Mouse (Mus musculus): Measurements from ENCODE around the gene Rabep1.
"Not testable (repeated sequence)": the region's sequence is repeated elsewhere in the genome, so short reads cannot be mapped to it uniquely, and the experiment has no call there.

The Rabep1 gene

DNA sequence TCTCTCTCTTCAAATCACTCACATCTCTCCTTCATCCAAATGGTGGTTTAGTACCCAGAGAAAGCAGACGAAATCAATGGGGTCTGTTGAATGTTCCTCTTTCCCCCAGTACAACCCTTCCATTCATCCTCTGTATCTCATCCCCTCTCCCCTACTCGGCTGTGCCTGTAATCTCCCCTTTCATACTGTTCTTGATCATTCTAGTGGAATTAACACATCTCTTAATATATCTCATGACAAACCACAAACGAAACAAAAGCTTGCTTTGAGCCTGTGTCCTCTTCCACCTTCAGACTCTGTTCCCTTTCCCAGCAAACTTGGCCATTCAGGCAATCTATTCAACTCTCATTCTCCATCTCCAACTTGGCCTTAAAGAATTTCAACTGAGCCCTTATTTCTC lies 13.4 kb upstream of the Rabep1 start:
- DNase-seq (ENCODE audit: low read depth, low spot score): no peak

DNA sequence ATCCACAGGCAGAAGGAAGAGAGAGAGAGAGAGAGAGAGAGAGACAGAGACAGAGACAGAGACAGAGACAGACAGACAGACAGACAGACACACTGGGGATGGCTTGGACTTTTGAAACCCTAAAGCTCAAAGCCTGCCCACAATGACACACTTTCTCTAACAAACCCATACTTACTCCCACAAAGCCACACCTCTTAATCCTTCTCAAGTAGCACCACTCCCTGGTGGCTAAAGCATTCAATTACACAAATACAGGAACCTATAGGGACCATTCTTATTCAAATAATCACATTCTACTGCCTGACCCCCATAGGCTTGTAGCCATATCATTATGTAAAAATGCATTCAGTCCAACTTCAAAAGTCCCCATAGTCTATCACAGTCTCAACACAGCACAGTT lies 11.2 kb upstream of the Rabep1 start:
- no peak for DNase-seq (ENCODE audit: low read depth, low spot score)

DNA sequence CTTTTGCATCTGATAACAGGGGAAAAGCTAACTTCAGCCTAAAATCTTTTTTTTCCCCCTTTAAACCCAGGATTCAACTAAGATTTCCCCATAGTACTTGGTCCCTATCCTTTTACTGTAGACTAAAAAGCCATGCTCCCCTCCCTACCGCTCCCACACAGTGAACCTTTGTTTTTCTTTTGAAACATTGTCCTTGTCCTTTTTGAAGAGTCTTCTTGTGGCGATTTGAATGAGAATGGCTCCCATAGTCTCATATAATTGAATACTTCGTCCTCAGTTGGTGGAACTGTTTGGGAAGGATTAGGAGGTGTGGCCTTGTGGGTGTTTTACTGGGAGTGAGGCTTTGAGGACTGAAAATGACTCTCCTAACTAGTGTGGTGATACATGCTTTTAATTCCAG lies 10.7 kb upstream of the Rabep1 start:
- no peak for DNase-seq (ENCODE audit: low read depth, low spot score)

DNA sequence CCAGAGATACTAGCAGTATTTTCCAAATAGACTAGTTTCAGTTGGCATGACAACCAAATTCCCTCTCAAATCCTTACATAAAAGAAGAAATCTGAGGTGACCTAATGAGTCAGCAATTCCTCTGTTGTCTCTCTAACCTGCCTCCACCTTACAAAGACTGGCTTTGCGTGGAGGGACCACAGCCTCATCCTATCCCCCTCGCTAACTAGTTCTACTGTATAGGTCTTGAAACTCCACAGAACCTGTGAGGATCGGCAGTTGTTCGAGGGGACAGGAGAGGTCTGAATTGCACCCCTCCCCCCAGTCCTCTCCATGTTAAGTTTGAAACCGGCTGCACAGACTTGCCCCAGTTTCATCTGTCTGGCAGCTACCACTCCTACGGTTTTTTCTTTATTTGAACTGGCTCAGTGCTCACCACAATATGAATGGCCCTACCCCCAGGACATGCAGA lies 9.2 kb upstream of the Rabep1 start:
- no peak for DNase-seq (ENCODE audit: low read depth, low spot score)

DNA sequence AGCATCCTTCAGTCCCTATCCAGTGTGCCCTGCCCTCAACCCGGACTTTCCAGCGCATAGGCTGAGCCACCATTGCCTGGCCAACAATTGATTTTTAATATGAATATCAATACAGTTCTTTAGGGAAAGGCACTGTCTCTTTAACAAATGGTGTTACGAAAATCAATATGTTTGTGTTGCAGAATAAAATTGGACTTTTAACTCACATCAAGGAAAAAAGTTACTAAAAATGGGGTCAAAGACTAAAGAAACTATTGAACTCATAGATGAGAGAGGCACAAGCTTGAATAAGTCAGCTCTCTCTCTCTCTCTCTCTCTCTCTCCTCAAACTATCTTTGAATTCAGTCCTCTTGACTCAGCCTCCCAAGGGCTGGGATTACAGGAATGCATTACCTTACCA lies 7.5 kb upstream of the Rabep1 start:
- no peak for DNase-seq (ENCODE audit: low read depth, low spot score)

DNA sequence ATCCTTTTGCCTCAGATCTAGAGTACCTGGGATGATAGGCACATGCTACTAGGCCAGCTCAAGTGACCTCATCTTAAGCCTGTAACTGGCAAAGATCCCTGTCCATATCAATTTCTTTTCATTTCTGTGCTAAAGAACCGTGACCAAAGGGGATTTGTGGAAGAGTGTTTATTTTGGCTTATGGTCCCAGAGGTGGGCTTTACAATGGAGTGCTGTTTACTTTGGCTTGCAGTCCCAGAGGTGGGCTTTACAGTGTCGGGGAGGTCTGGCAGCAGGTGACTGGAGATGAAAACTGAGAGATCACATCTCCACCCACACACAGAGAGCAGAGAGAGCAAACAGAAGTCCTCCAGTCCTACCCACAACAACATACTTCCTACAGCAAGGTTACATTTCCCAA lies 6.0 kb upstream of the Rabep1 start:
- no peak for DNase-seq (ENCODE audit: low read depth, low spot score)

DNA sequence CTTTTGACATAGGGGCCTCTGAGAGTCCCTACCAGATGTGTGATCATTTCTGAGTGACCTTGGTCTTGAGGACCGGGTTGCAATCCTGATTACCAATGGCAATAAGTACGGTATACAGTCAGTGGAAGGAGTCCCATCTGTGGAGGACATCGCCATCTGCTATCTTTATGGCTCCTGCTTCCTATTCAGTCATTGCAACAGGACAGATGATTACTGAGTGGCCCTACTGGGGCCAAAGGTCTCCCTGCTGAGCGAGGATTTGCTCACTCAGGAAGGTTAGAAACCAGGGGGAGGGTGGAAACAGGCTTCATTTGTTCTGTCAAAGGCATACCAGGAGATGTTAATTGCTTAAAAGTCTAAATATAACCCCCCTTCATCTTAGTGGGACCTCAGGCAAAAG lies 1.6 kb upstream of the Rabep1 start:
- no peak for DNase-seq (ENCODE audit: low read depth, low spot score)

DNA sequence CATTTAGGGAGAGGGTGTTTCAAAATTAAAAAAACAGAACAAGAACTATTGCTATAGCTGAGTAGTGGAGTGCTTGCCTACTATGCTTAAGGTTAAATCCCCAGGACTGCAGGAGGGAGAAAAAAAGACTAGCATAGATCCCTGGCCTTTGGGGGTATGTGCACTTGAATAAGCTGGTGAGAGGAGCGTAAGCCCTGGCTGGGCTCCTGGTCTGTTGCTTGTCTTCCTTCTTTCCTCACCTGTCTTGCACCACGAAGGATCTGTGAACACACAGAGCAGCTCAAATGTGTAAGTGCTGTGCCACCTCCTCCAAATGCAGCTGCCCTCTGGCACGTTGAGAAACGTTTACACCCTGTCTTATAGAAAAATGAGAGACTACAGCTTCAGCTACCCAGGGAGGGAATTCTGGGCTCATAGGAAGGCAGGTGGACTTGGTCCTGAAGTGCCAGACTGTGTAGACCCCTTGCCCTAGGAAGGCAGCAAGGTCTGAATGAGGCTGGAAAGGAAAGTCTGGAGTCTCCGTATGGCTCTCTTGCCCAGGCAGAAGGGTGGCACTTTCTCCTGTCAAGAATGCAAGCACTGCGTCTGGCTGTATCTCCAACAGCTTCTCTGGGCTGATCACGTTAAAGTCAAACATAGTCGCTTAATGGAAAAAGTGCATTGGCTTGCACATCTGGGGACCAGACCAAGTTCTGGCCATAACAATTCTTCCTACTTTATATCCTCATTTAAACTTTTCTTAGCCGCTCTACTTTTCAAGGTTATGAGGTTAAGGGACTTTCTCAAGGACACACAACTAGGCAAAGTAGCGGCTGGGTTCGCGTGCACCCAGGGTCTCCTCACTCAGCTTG lies 652 bp upstream of the Rabep1 start:
- DNase-seq (ENCODE audit: low read depth, low spot score): no peak

DNA sequence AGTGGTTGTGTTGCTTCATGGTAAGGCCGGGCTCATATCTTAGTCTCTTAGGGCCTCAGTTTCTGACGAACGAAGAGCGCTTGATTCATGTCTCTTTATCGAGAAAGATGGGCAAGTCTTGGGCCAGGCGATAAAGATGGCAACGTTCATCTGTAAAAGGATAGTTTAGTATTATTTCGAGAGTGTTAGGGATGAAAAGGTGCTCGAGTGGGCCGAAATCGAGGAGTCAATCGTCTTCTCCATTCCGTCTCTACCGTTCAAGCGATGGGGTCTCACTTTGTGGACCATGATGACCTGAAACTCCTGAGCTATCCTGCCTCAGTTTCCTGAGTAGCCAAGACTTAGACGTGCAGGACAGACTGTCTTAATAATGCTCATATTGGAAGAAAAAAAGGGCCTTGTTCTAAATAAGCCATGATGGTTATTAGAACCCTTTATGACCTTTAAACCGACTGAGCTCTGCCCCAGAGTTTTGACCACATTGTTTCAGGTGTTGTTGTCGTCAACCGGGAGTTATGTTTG lies 940 bp downstream of the Rabep1 start:
- DNase-seq (ENCODE audit: low read depth, low spot score): no peak

DNA sequence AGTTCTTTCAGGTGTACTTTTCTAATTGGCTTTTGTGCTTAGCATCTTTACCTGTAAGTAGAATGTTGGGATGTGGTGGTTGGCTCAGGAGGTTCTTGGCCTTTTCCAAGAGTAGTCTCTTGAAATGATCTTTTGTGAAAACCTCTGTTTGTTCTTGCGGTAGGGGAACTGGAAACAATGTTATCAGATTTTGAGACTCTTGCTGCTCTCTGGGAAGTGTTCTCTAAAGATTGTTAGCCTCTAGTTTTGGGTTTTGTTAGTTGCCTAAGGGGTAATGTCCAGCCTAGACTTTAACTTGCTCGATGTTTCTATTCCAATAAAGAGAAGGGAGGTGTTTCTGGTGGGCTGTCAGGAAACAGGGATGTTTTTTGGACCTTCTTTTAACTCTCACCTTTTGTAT lies 1.5 kb downstream of the Rabep1 start:
- no peak for DNase-seq (ENCODE audit: low read depth, low spot score)

DNA sequence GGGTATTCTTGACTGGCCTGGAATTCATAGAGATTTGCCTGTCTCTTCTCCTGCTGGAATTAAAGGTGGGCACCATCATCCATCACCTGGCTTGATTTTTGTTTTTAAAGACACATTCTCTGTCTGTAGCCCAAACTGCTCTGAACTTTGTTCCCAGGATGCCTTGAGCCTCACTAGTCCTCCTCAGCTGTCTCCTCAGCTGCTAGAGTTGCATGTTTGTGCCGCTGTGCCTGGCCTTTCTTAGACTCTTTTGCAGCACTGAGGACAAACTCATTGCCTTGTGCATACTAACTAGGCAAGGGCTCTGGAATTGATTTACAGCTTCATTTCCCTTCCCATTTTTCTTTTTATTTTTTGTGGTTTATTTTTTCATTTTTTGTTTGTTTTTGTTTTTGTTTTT lies 15.8 kb downstream of the Rabep1 start:
- DNase-seq (ENCODE audit: low read depth, low spot score): no peak

DNA sequence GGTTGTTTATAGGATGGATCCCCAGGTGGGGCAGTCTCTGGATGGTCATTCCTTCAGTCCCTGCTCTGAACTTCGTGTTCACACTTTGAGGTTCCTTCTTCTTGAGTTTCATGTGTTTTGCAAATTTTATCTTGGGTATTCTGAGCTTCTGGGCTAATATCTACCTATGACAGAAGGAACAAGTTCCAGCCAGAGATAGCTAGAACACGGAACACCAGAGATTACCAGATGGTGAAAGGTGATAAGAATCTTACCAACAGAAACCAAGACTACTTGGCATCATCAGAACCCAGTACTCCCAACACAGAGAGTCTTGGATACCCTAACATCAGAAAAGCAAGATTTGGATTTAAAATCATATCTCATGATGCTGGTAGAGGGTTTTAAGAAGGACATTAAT lies 18.6 kb downstream of the Rabep1 start:
- DNase-seq (ENCODE audit: low read depth, low spot score): not testable (repeated sequence)

DNA sequence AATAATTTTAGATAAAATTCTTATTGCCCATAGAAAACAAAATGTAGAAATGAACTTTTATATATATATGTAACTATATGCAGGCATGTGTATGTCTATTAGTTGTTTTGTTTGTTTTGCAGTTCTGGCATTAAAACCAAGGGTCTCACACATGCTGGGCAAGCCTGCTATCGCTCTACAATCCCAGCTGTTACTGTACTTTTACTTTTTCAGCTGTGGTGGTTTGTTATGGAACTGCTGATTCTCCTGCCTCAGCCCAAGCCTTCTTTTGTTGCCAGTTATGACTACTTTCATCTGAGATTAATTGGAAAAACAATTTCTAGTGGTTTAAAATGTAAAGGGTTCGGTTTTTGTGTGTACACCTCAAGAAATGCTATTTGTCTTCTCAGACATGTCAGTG lies 20.6 kb downstream of the Rabep1 start:
- DNase-seq (ENCODE audit: low read depth, low spot score): no peak

DNA sequence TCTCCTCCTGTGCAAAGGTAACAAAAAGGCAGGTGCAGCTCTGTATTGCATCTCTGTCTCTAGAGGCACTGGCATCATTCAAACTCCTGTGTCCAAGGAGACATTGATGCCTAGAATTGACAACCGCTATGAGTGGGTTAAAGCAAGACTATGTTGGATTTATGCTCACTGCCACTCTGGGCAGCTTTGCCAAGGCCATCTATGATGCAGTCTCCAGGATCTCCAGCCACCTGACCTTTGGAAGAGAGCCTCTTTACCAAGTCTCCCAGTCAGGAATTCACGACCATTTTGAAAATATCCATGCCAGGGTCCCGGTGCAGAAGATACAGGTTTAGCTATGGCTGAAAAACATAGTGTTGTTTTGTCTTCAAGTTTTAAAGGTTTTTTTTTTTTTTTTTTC lies 24.7 kb downstream of the Rabep1 start:
- no peak for DNase-seq (ENCODE audit: low read depth, low spot score)

DNA sequence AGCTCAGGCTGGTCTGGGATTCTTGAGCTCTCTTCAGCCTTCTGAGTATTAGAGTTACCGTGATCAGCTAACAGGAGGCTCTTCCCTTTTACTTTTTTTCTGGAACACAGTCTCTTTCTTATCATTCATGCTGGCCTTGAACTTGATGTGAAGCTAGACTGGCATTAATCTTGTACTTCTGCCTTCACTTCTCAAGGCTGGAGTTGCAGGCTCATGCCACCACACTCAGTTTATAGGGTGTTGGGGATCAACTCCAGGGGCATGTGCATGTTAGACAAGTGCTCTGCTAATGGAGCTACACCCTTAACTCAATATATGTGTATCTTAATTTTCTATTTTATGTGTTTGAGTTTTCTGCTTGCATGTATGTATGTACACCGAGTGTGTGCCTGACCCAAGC lies 25.2 kb downstream of the Rabep1 start:
- DNase-seq (ENCODE audit: low read depth, low spot score): no peak

DNA sequence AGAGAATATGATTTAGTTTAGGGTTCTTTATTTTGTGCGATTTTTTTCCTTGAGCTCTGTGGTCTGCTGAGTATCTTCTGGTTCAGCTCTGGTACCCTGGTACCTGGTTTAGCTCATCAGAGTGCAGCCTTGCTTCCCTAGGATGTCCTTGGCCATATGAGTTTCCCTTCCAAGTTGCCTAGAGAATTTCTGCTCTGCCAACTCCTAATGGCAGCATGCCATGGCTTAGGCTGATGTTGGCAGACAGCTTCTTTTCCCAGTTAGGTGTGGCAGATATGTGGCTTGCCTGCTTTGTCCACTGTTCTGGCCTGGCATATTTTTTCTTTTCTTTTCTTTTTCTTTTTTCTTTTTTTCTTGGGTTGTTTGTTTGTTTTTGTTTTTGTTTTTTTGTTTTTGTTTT lies 25.8 kb downstream of the Rabep1 start:
- DNase-seq (ENCODE audit: low read depth, low spot score): no peak

DNA sequence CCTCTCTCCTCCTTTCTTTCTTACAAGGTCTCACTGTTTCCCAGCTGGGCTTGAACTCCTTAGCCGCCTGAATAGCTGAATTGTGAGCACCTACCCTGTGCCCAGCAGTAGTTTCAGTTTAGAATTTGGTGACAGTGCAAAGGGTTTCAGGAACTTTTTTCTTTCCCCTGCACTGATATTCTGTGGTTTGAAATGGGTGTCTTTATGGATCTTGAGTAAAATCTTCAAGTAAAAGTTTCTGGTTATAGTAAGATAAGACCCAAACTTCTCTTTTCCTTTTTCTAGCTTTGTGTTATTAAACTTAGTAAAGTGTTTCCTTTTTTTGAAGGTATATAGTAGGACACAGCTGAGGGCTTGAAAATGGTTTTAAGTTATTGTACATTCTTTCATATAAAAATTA lies 26.5 kb downstream of the Rabep1 start:
- DNase-seq (ENCODE audit: low read depth, low spot score): no peak

DNA sequence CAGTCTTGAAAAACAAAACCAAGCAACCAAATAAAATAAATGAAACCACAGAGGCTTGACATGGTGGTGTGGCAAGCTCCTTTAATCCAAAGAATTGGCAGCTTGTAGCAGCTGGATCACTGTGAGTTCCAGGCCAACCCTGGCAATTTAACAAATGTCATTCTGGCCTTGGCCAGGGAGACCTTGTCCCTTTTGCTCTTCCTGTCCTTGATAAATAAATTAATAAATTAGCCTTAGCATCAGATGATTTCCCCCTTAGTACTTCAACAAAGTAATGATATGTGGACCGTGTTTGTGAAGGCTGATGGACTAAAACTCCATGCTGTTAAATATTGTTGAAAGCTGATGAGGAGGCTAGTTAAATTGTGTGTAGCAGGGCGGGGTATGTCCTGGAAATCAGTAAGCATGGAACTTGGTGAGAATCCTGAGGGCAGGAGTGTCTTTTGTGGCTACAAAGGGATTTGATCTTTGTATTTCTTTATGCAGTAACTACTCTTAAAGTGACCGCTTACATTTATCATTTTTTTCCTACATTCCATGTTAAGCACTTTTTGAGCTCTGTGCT lies 27.3 kb downstream of the Rabep1 start:
- no peak for DNase-seq (ENCODE audit: low read depth, low spot score)

DNA sequence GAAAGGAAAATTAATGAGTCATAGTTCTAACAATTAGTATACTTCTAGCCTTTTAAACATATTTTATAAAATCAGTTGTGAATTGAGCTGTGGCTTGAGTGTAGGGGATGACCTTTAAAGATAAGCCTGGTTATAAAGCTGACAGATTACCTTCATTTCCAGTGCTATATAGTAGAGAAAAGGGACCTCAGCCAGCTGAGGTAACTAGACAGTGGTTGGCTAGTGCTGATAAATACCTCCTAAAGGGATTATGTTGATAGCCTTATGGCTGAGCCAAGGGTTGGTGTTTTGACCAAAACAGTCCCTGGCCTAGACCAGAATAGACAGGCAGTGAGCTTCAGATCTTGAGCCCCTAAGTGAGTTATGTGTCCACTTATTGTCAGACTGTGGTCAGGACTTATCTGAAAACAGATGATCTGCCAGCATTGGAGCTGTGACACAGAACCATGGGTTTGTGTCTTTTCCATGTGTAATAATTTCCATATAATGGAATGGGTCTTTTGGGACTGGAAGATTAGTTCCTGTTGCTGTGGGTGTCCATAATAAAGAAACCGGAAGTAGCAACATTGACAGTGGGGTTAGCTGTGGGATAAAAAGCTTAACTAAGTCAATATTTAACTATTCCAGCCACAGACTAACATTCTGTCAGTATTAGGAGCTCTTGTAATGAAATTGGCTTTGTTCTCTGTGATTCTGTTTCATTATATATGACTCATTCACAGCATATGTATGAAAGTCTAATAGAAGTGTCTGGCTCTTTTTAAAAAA lies 29.5 kb downstream of the Rabep1 start:
- DNase-seq (ENCODE audit: low read depth, low spot score): no peak

DNA sequence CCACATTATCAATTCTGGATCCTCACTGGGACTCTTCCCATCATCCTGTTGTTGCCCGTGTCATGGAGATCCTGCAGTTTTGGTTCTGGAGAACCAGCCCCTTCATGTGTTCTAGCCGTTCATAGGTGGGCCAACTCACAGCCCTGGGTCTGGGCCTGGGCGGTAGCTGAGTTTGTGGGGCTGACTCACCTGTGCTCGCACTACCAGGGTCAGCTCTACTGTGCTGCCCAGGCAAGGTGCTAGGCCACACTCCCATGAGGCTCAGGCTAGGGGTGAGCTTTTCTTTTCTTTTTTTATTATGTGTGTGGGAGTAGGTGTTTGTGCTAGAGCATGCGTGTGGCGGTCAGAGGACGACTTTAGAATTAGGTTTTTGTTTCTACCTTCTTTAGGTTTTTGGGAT lies 33.1 kb downstream of the Rabep1 start:
- DNase-seq (ENCODE audit: low read depth, low spot score): no peak

DNA sequence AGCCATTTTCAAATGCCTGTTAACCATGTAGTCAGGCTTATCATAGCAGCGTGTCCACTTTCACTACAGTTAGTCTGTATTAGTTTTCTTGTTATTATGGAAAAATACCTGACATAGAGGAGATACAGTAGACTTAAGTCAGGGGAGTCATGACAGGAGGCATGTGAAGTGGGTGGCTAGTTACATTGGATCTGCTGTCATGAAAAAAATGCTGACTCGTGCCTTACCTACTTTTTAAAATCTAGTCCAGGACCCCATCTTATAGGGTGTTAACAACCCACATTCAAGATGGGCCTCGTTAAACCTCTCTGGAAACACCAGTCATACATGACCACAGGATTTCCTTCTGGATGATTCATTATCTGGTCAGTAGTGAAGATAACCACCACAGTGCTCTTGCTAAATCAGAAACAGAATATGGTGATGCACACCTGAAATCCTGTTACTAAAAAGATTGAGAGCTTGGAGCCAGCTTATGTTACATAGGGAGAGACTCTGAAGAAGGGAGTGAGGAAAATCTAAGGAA lies 38.4 kb downstream of the Rabep1 start:
- DNase-seq (ENCODE audit: low read depth, low spot score): no peak

DNA sequence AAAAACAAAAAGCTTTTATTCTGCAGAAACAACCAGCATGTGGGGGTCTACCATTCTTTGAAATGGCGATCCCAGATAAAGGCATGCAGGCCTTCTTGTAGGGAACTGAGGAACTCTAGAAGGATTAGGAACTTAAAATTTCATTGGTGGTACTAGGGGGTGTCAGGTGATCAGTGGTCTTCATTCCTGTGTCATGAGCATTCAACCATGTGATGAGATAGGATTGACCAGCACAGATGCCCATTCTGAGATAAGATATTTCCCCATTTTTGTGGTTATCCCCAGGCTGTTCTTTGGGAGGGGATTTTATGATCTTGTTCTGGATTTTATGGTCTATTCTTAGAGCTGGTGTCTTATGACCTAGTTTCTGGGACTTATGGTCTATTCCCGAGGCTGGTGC lies 46.1 kb downstream of the Rabep1 start:
- no peak for DNase-seq (ENCODE audit: low read depth, low spot score)

Measured in CD4-positive helper T cell, adult 2 months (primary cell).